16 mouse cellular contexts compared by ENCODE assay signal in the genomic region with DNA sequence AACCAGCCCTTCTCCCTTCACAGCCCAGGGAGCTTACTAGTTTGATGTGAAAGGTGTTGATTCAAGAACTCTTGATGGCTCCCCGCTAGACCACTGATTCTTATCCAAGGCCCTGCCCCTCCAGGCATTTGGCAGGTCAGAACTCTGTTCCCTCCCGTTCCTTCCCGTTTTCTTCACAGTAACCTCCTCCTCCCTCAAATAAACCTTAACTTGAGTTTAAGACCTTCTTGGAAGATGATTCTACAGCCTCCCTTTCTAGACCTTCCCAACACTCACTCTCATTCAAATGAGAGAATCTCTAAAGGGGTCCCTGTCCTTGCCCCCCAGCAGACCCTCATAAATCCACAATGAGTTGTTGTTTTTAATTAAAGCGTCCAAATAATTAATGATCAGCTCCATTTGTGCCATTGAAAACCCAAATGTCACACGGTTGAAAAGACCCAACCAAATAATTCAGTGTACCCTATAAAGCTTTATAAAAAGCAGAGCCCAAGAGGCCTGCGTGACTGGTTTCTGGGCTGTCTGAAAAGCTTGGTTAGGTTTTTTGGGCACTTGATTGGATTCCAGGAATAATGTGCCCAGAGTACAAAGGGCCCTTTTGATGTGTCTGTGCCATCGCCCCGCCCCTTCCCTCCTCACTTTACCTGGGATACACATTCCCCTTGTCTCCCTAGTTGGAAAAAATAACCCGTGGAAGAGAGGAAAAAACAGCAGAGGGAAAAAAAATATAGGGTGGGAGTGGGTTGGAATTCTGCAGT.
DNase-seq lines count a peak whose midpoint lies in the region; ATAC-seq lines count a peak whose summit lies in the region.
"Had no signal": no experiment of that assay in that cellular context is flagged by ENCODE, and none has a peak within 500 bp of the region (broad histone marks: within the 10 kb centered on the region; RNA-seq: fewer than 3 reads in every experiment).

No protein-coding gene starts in this region.

- H3K9ac ChIP-seq in limb, embryonic 13.5 days: no peak overlapping the region
- H3K9ac ChIP-seq in forebrain, embryonic 14.5 days (ENCODE audit: low read length): no peak overlapping the region
- no peak overlapping the region for H3K9ac ChIP-seq in kidney, embryonic 14.5 days (ENCODE audit: low read depth, low read length)
- H3K9ac ChIP-seq: liver, embryonic 15.5 days had no signal

- H3K27ac ChIP-seq in limb, embryonic 13.5 days: 0 out of 2 replicates have a peak overlapping the region, but pooled peaks have one; percentile 15
- H3K27ac ChIP-seq in limb, embryonic 10.5 days: no peak overlapping the region
- H3K27ac ChIP-seq in forebrain, embryonic 14.5 days (ENCODE audit: low read depth, low read length): no peak overlapping the region; the same call in 1 of the 2 replicates
- H3K27ac ChIP-seq in kidney, embryonic 14.5 days (ENCODE audit: low read depth, low read length): peak overlapping the region; percentile 37; the same call in 1 of the 2 replicates
- H3K27ac ChIP-seq in midbrain, embryonic 10.5 days (replicated peaks): no peak overlapping the region
- H3K27ac ChIP-seq: hindbrain, embryonic 10.5 days; liver, embryonic 15.5 days had no signal

- DNase-seq in limb, embryonic 10.5 days (ENCODE audit: low spot score): no peak
- peak; percentile 54 for DNase-seq in forebrain, embryonic 14.5 days (ENCODE audit: low spot score)
- DNase-seq in mesoderm, embryonic 11.5 days (ENCODE audit: low read depth, low spot score): peak; percentile 12
- DNase-seq in frontal cortex, postnatal 25 days (ENCODE audit: low spot score in 2 of 2): no peak
- no peak for DNase-seq in adrenal gland, postnatal 25 days
- no peak for DNase-seq in midbrain, embryonic 10.5 days (ENCODE audit: low spot score)
- DNase-seq: B cell, adult 2 months; cerebellum, adult 9-10 months; left cerebral cortex, postnatal 4 days; retina, postnatal 1 day; thymus, adult 2 months had no signal

- no peaks in the 10 kb centered on the region for H3K36me3 ChIP-seq in limb, embryonic 13.5 days
- no peaks in the 10 kb centered on the region for H3K36me3 ChIP-seq in limb, embryonic 10.5 days
- no peaks in the 10 kb centered on the region for H3K36me3 ChIP-seq in forebrain, embryonic 14.5 days (ENCODE audit: control insufficient read depth, insufficient read depth, low read length)
- H3K36me3 ChIP-seq in kidney, embryonic 14.5 days (ENCODE audit: control insufficient read depth, insufficient read depth, low read length): no peaks in the 10 kb centered on the region
- H3K36me3 ChIP-seq in midbrain, embryonic 10.5 days: no peaks in the 10 kb centered on the region
- H3K36me3 ChIP-seq: hindbrain, embryonic 10.5 days; liver, embryonic 15.5 days had no signal

- ATAC-seq in limb, embryonic 13.5 days (ENCODE audit: low FRiP score, low read depth): no peak
- ATAC-seq in forebrain, embryonic 14.5 days: 0 out of 2 replicates have a peak, but pooled peaks have one; percentile 44
- peak; percentile 82 for ATAC-seq in kidney, embryonic 14.5 days (ENCODE audit: low FRiP score, low TSS enrichment)
- ATAC-seq: midbrain, embryonic 16.5 days had no signal

- no peaks in the 10 kb centered on the region for H3K9me3 ChIP-seq in limb, embryonic 13.5 days
- no peaks in the 10 kb centered on the region for H3K9me3 ChIP-seq in limb, embryonic 10.5 days (replicated peaks)
- H3K9me3 ChIP-seq in forebrain, embryonic 14.5 days (replicated peaks; ENCODE audit: control insufficient read depth, low read length): no peaks in the 10 kb centered on the region
- no peaks in the 10 kb centered on the region for H3K9me3 ChIP-seq in kidney, embryonic 14.5 days (ENCODE audit: control insufficient read depth, low read length)
- no peaks in the 10 kb centered on the region for H3K9me3 ChIP-seq in midbrain, embryonic 10.5 days (replicated peaks)
- H3K9me3 ChIP-seq: hindbrain, embryonic 10.5 days; liver, embryonic 15.5 days had no signal

- H3K27me3 ChIP-seq in limb, embryonic 13.5 days: no peaks in the 10 kb centered on the region
- no peaks in the 10 kb centered on the region for H3K27me3 ChIP-seq in limb, embryonic 10.5 days (ENCODE audit: low read depth, poor library complexity, severe bottlenecking)
- H3K27me3 ChIP-seq in forebrain, embryonic 14.5 days (replicated peaks; ENCODE audit: control insufficient read depth, insufficient read depth, low read length): no peaks in the 10 kb centered on the region
- no peaks in the 10 kb centered on the region for H3K27me3 ChIP-seq in kidney, embryonic 14.5 days (ENCODE audit: control insufficient read depth, insufficient read depth, low read length)
- H3K27me3 ChIP-seq in midbrain, embryonic 10.5 days (ENCODE audit: low read depth, poor library complexity, severe bottlenecking): no peaks in the 10 kb centered on the region
- H3K27me3 ChIP-seq: liver, embryonic 15.5 days had no signal

- WGBS in limb, embryonic 13.5 days: 49% methylated on average over 9 of the region's 9 CpGs
- WGBS in limb, embryonic 10.5 days: 62% methylated on average over 9 of the region's 9 CpGs
- 26% methylated on average over 9 of the region's 9 CpGs for WGBS in forebrain, embryonic 14.5 days
- WGBS in kidney, embryonic 14.5 days: 28% methylated on average over 9 of the region's 9 CpGs
- WGBS in midbrain, embryonic 10.5 days: 76% methylated on average over 9 of the region's 9 CpGs

- H3K4me1 ChIP-seq in limb, embryonic 13.5 days: peaks cover 17% of the 10 kb centered on the region
- 0 out of 2 replicates have a peak, but pooled peaks cover 3% of the 10 kb centered on the region for H3K4me1 ChIP-seq in limb, embryonic 10.5 days
- no peaks in the 10 kb centered on the region for H3K4me1 ChIP-seq in forebrain, embryonic 14.5 days (ENCODE audit: control insufficient read depth, insufficient read depth, low read length)
- 0 out of 2 replicates have a peak, but pooled peaks cover 4% of the 10 kb centered on the region for H3K4me1 ChIP-seq in kidney, embryonic 14.5 days (ENCODE audit: control insufficient read depth, insufficient read depth, low read length)
- H3K4me1 ChIP-seq in midbrain, embryonic 10.5 days: 0 out of 2 replicates have a peak, but pooled peaks cover 2% of the 10 kb centered on the region
- H3K4me1 ChIP-seq: liver, embryonic 15.5 days had no signal

- H3K4me2 ChIP-seq in limb, embryonic 13.5 days (replicated peaks): no peak overlapping the region
- H3K4me2 ChIP-seq in forebrain, embryonic 14.5 days (ENCODE audit: low read length): no peak overlapping the region
- H3K4me2 ChIP-seq in kidney, embryonic 14.5 days (replicated peaks; ENCODE audit: low read depth, low read length): no peak overlapping the region
- H3K4me2 ChIP-seq: liver, embryonic 15.5 days had no signal

- H3K4me3 ChIP-seq in limb, embryonic 13.5 days: no peak overlapping the region
- H3K4me3 ChIP-seq in limb, embryonic 10.5 days: no peak overlapping the region
- H3K4me3 ChIP-seq in forebrain, embryonic 14.5 days (ENCODE audit: low read depth, low read length): no peak overlapping the region
- H3K4me3 ChIP-seq in kidney, embryonic 14.5 days (ENCODE audit: low read length): no peak overlapping the region
- H3K4me3 ChIP-seq in midbrain, embryonic 10.5 days: no peak overlapping the region
- H3K4me3 ChIP-seq: hindbrain, embryonic 10.5 days; liver, embryonic 15.5 days had no signal

Comparison
In these comparisons a context has a peak if more than half of its experiments do, and no peak if none do; other contexts are left out.
1. H3K27ac ChIP-seq: peak in limb, embryonic 13.5 days (single experiment) and kidney, embryonic 14.5 days (single experiment); none in limb, embryonic 10.5 days (single experiment), forebrain, embryonic 14.5 days (single experiment) and midbrain, embryonic 10.5 days (single experiment).
2. DNase-seq: peak in forebrain, embryonic 14.5 days (single experiment) and mesoderm, embryonic 11.5 days (single experiment); none in limb, embryonic 10.5 days (single experiment), frontal cortex, postnatal 25 days (0 of 2), adrenal gland, postnatal 25 days (single experiment) and midbrain, embryonic 10.5 days (single experiment).